ENCODE assay signal across 9 mouse cellular contexts in the genomic region with DNA sequence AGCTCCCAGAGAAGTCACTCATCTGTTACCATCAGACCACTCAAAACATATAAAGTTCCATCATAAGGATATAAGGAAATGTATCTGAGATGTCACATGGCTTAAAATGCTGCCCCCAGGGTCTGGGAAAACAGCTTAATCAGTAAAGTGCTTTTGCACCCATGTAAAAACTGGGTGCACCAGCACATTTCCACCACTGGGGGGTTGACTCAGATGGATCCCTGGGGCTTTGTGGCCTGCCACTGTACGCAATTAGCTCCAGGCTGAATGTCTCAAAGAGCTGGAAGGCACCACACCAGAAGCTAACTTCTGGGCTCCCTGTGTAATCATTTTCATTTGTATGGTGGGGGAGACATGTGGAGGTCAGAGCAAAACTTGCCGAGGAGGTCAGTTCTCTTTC. TPM values are rescaled to one million over a fixed set of nuclear protein-coding genes. Genes with fewer than 3 reads are reported as not detected.
DNase-seq lines count a peak whose midpoint lies in the region; ATAC-seq lines count a peak whose summit lies in the region.
"Had no signal": no experiment of that assay in that cellular context is flagged by ENCODE, and none has a peak within 500 bp of the region (broad histone marks: within the 10 kb centered on the region; RNA-seq: fewer than 3 reads in every experiment).

No protein-coding gene starts in this region.

- no peaks in the 10 kb centered on the region for H3K27me3 ChIP-seq in heart, embryonic 11.5 days (ENCODE audit: control insufficient read depth, insufficient read depth, low read length)
- H3K27me3 ChIP-seq: limb, embryonic 15.5 days had no signal

- 45% methylated on average over 2 of the region's 2 CpGs for WGBS in heart, embryonic 11.5 days (ENCODE audit: insufficient replicate concordance)

- no peak overlapping the region for H3K9ac ChIP-seq in heart, embryonic 11.5 days (ENCODE audit: low read depth, low read length)
- H3K9ac ChIP-seq: limb, embryonic 15.5 days had no signal

- no peak overlapping the region for H3K4me2 ChIP-seq in heart, embryonic 11.5 days
- H3K4me2 ChIP-seq: limb, embryonic 15.5 days had no signal

- peaks cover 24% of the 10 kb centered on the region for H3K4me1 ChIP-seq in heart, embryonic 11.5 days (ENCODE audit: control insufficient read depth, insufficient read depth, low read length)

- H3K9me3 ChIP-seq in heart, embryonic 11.5 days (replicated peaks; ENCODE audit: control insufficient read depth, low read length): no peaks in the 10 kb centered on the region
- H3K9me3 ChIP-seq: limb, embryonic 15.5 days had no signal

- no peak overlapping the region for H3K4me3 ChIP-seq in heart, embryonic 11.5 days (ENCODE audit: low read depth, low read length)
- H3K4me3 ChIP-seq: limb, embryonic 15.5 days had no signal

- H3K27ac ChIP-seq in heart, embryonic 11.5 days (ENCODE audit: low read depth, low read length): no peak overlapping the region
- H3K27ac ChIP-seq: limb, embryonic 15.5 days had no signal

- DNase-seq in heart, adult 11 months: peak; percentile 89
- DNase-seq in urinary bladder, postnatal 36 days (ENCODE audit: low spot score in 2 of 2): peak; percentile 6 to 16
- DNase-seq in urinary bladder, postnatal 10 days (ENCODE audit: low spot score): no peak
- peak; percentile 8 for DNase-seq in embryo, embryonic 11.5 days (ENCODE audit: low read depth, low spot score)
- peak; percentile 8 for DNase-seq in hindlimb bud, embryonic 11.5 days (ENCODE audit: extremely low spot score, low read depth, low spot score)
- peak; percentile 80 for DNase-seq in lung, postnatal 36 days
- peak; percentile 74 for DNase-seq in thymus, postnatal 0 days (ENCODE audit: low spot score)

- no peak for ATAC-seq in heart, embryonic 11.5 days (replicated peaks; ENCODE audit: insufficient number of reproducible peaks, low FRiP score, low TSS enrichment)

- no peaks in the 10 kb centered on the region for H3K36me3 ChIP-seq in heart, embryonic 11.5 days (ENCODE audit: control insufficient read depth, insufficient read depth, low read length)
- H3K36me3 ChIP-seq: limb, embryonic 15.5 days had no signal

RNA-seq across cellular contexts. Expression of a gene that starts 10.5 kb away (rescaled TPM):
- polyA plus RNA-seq in heart, embryonic 11.5 days (2014; fragmentation: Nextera tagmentation; extraction: Ambion mirVana): 137 and 138 TPM in 2 replicates
- polyA plus RNA-seq in thymus, postnatal 0 days (2015; fragmentation: Nextera tagmentation; extraction: Ambion mirVana): 104 and 122 TPM in 2 replicates
